Mouse (Mus musculus) liver, embryonic 14.5 days (tissue): ENCODE measurements around the gene Paqr7. TPM values are rescaled to one million over a fixed set of nuclear protein-coding genes. Genes with fewer than 3 reads are reported as not detected.

ENCODE experiments used
- ATAC-seq: fragments of 200-750 bp; cut with Nextera tagmentation; 2 replicates; pipeline ENCODE4 v1.8.0; 2017; ENCODE audit warnings: moderate number of reproducible peaks, mild to moderate bottlenecking, moderate library complexity; ENCODE audit not compliant: insufficient read depth
- DNase-seq, 3 experiments: peaks; one replicate each; pipeline ENCODE4 v3.0.0-alpha.2; 2012 to 2013; ENCODE audit warnings: low read depth in 3 of 3, low spot score in 3 of 3
- H3K27ac ChIP-seq: fragments of 300-500 bp; sonication (generic); 2 replicates; pipeline ENCODE4 v1.5.1; 2014; ENCODE audit warnings: moderate library complexity, mild to moderate bottlenecking, control low read depth, inconsistent platforms
- H3K27me3 ChIP-seq: fragments of 300-500 bp; sonication (generic); 2 replicates; pipeline ENCODE4 v1.6.1; 2014; ENCODE audit warnings: mild to moderate bottlenecking, low read length, moderate library complexity; ENCODE audit not compliant: control insufficient read depth, insufficient read depth
- H3K36me3 ChIP-seq: fragments of 300-500 bp; sonication (generic); replicated peaks from 2 replicates; pipeline ENCODE4 v1.6.1; 2014; ENCODE audit warnings: low read depth; ENCODE audit not compliant: control insufficient read depth, insufficient read depth
- H3K4me1 ChIP-seq, 2 experiments: fragments of 200-500 bp in 1 of 2; fragments of 300-500 bp in 1 of 2; sonication (generic) in 1 of 2; replicated peaks; 2 replicates each; pipeline ENCODE4 v1.6.1; 2012 to 2014; ENCODE audit warnings: antibody characterized with exemption in 1 of 2, inconsistent platforms in 1 of 2, low read length in 1 of 2; ENCODE audit not compliant: control insufficient read depth in 2 of 2, insufficient read depth in 2 of 2
- H3K4me2 ChIP-seq: fragments of 300-500 bp; sonication (generic); 2 replicates; pipeline ENCODE4 v1.6.1; 2014; ENCODE audit warnings: low read depth, mild to moderate bottlenecking, control low read depth, moderate library complexity
- H3K4me3 ChIP-seq, 2 experiments: fragments of 200-500 bp in 1 of 2; fragments of 300-500 bp in 1 of 2; sonication (generic) in 1 of 2; 2 replicates each; pipeline ENCODE4 v1.5.1; 2012 to 2014; ENCODE audit warnings: low read depth in 2 of 2, low read length in 2 of 2, mild to moderate bottlenecking in 2 of 2, control low read depth in 1 of 2, inconsistent platforms in 1 of 2, moderate library complexity in 1 of 2; ENCODE audit not compliant: insufficient read depth in 1 of 2
- H3K9ac ChIP-seq: fragments of 300-500 bp; sonication (generic); replicated peaks from 2 replicates; pipeline ENCODE4 v1.6.1; 2014; ENCODE audit warnings: mild to moderate bottlenecking, control low read depth, moderate library complexity
- H3K9me3 ChIP-seq: fragments of 300-500 bp; sonication (generic); 2 replicates; pipeline ENCODE4 v1.6.1; 2016; ENCODE audit warnings: low read length, mixed read lengths; ENCODE audit not compliant: control insufficient read depth
- CTCF ChIP-seq: IDR thresholded peaks from 2 replicates; pipeline ENCODE4 v1.5.1; 2016; ENCODE audit warnings: antibody characterized with exemption, low read depth, control low read depth
- EP300 ChIP-seq: IDR thresholded peaks from 2 replicates; pipeline ENCODE4 v1.6.1; 2016; ENCODE audit warnings: antibody characterized with exemption, low read depth
- WGBS: fragments of 180-500 bp; shearing (Covaris S2); extraction: QIAGEN DNeasy Blood & Tissue Kit; methylation state at CpG from one replicate; pipeline ENCODE4 v1.1.7; 2014; ENCODE audit not compliant: insufficient replicate concordance; 5-methylcytosine and 5-hydroxymethylcytosine counted together
- polyA plus RNA-seq, 2 experiments: library from polyadenylated mRNA; depleted of rRNA in 1 of 2; stranded (reverse) in 1 of 2; unstranded in 1 of 2; fragments of >200 nt; fragmentation: Nextera tagmentation in 1 of 2; extraction: Ambion mirVana in 1 of 2; gene quantifications; 2 replicates each; pipeline versions ENCODE4 v1.2.1 to v1.2.3; 2012 to 2014

The Paqr7 gene
- polyA plus RNA-seq, 2 experiments = 1.9 to 4.1 TPM

DNA sequence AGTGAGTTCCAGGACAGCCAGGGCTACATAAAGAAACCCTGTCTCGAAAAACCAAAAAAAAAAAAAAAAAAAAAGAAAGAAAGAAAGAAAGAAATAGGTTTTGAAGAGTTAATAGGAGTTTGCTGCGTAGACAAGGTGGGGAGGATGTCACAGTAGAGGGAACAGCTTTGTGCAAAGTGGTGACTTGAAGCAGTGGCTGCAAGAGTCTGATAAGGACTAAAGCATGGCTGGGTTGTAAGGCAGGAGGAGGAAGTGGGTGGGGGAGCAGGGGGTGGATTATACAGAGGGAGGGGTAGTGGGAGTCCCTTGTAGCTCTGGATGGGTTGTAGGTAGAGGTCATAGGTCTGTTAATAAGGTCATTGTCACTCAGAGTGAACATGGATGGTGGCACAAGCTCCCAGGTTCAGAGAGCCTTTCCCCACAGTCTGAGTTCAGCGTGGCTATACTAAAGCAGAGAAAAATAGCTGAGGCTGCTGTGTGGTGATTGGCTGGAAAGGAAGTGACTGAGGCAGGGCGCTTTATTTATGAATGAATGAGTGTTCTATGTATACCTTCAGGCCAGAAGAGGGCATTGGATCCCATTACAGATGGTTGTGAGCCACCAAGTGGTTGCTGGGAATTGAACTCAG lies 9.6 kb downstream of the Paqr7 start:
- peak overlapping the region; percentile 75 for H3K27ac ChIP-seq
- ATAC-seq = peak; percentile 79

DNA sequence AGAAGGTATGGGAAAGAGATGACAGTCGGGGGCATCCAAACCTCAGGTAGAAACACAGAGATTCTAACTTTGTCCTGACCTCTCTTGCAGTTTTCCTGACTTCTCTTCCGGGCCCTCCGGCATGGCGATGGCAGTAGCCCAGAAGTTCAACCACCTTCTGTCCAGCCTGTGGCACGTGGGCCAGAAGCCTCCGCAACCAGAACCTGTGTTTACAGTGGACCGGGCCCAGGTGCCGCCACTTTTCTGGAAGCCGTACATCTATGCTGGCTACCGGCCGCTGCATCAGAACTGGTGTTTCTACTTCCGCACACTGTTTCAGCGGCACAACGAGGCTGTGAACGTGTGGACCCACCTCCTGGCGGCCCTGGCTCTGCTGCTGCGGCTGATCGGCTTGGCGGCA lies 10.2 kb downstream of the Paqr7 start:
- Histone ChIP-seq H3K27me3 (no peaks in the 10 kb centered on the region), H3K4me1 (peaks cover 38 to 47% of the 10 kb centered on the region in 2 experiments), H3K9ac (no peak overlapping the region), H3K27ac (peak overlapping the region; percentile 49), H3K9me3 (no peaks in the 10 kb centered on the region), H3K4me2 (no peak overlapping the region), H3K36me3 (no peaks in the 10 kb centered on the region), H3K4me3 (no peak overlapping the region)
- ATAC-seq (no peak), DNase-seq (no peak)
- WGBS = 88% methylated on average over 19 of the region's 19 CpGs
- TF ChIP-seq CTCF (no peak), EP300 (no peak)

More for the DNA sequence above, 9.6 kb downstream of the Paqr7 start:
- H3K9me3 ChIP-seq = no peaks in the 10 kb centered on the region
- H3K4me3 ChIP-seq = no peak overlapping the region
- peak overlapping the region; percentile 39; the same call in 1 of the 2 replicates for H3K9ac ChIP-seq
- TF ChIP-seq EP300 (peak; percentile 79), CTCF (peak; percentile 18; the same call in 1 of the 2 replicates)
- DNase-seq = peak; percentile 71 to 80 (median 80)
- H3K4me1 ChIP-seq = peaks cover 38 to 47% of the 10 kb centered on the region in 2 experiments
- no peaks in the 10 kb centered on the region for H3K36me3 ChIP-seq
- WGBS = 23% methylated on average over 3 of the region's 4 CpGs
- no peaks in the 10 kb centered on the region for H3K27me3 ChIP-seq
- peak overlapping the region; percentile 43; the same call in 1 of the 2 replicates for H3K4me2 ChIP-seq

DNA sequence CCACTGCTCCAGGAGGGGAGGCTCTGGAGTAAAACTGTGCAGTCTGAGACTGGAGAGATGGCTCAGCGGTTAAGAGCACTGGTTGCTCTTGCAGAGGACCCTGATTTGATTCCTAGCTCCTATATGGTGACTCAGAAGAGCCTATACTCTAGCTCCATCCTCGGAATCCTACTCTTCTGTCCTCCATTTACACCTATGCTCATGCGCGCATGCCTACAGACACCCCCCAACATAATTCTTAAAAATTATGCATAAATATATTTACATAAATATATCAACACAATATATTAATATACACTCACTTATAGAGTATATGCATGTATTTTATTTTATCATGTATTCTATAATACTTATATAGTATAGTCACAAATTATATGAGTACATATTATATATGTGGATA lies 13.9 kb downstream of the Paqr7 start:
- 76% methylated on average over 4 of the region's 4 CpGs for WGBS
- H3K4me1 ChIP-seq = peaks cover 49 to 58% of the 10 kb centered on the region in 2 experiments

GRCm38 (mm10) chr4:134510845-134511411 lies 14.4 kb downstream of the Paqr7 start, which contains the start of gene Aunip:
TSS of gene Aunip (plus strand) at chr4:134510999.
- peak; percentile 78 to 86 (median 84) for DNase-seq
- H3K4me3 ChIP-seq = peak within 1 kb of the TSS; percentile 70
- WGBS = under 1% methylated on average over 42 of the region's 42 CpGs
- H3K27me3 ChIP-seq = no peaks in the 10 kb centered on the region
- peaks cover 6% of the 10 kb centered on the region for H3K36me3 ChIP-seq
- peaks cover 47 to 59% of the 10 kb centered on the region in 2 experiments for H3K4me1 ChIP-seq
- ATAC-seq = peak; percentile 84
- TF ChIP-seq CTCF = peak; percentile 31; the same call in 1 of the 2 replicates
- TF ChIP-seq EP300 = no peak
- H3K27ac ChIP-seq = peak within 1 kb of the TSS; percentile 68
- H3K9me3 ChIP-seq = no peaks in the 10 kb centered on the region
- peak within 1 kb of the TSS; percentile 68 for H3K9ac ChIP-seq
- H3K4me2 ChIP-seq = peak within 1 kb of the TSS; percentile 79

More for the DNA sequence above, 13.9 kb downstream of the Paqr7 start:
- DNase-seq (no peak), ATAC-seq (no peak)
- Histone ChIP-seq H3K9me3 (no peaks in the 10 kb centered on the region), H3K27me3 (no peaks in the 10 kb centered on the region), H3K27ac (no peak overlapping the region), H3K4me3 (no peak overlapping the region), H3K9ac (no peak overlapping the region; the same call in 1 of the 2 replicates), H3K4me2 (peak overlapping the region; percentile 79), H3K36me3 (peaks cover 6% of the 10 kb centered on the region)
- no peak for TF ChIP-seq EP300
- no peak for TF ChIP-seq CTCF

DNA sequence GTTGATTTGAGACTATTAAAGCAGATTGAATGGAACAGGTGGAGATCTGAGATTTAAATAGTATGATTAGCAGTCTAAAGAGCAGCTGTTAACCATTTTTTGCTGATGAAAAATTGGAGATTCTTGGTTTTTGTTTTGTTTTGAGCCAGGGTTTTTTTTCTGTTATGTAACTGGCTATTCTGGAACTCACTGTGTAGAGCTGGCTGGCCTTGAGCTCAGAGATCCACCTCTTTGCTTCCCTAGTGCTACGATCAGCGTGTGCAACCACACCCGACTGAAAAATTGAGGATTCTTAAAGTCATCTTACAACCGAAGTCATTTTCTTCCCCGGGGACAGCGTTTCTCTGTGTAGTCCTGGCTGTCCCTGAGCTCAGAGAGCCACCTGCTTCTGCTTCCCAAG lies 15.2 kb downstream of the Paqr7 start:
- Histone ChIP-seq H3K4me1 (peaks cover 45 to 54% of the 10 kb centered on the region in 2 experiments), H3K27ac (peak overlapping the region; percentile 68), H3K9me3 (no peaks in the 10 kb centered on the region), H3K36me3 (peaks cover 6% of the 10 kb centered on the region), H3K27me3 (no peaks in the 10 kb centered on the region), H3K4me3 (peak overlapping the region; percentile 70), H3K4me2 (peak overlapping the region; percentile 79), H3K9ac (peak overlapping the region; percentile 68)
- WGBS = 16% methylated on average over 6 of the region's 6 CpGs
- no peak for DNase-seq
- no peak for ATAC-seq
- TF ChIP-seq CTCF (no peak), EP300 (no peak)
